Mouse (Mus musculus): ENCODE measurements around the gene Tsnaxip1.
A peak's percentile ranks its signal among the peaks of the same experiment; 100 is the strongest.
"Not testable (repeated sequence)": the region's sequence is repeated elsewhere in the genome, so short reads cannot be mapped to it uniquely, and the experiment has no call there.

DNA sequence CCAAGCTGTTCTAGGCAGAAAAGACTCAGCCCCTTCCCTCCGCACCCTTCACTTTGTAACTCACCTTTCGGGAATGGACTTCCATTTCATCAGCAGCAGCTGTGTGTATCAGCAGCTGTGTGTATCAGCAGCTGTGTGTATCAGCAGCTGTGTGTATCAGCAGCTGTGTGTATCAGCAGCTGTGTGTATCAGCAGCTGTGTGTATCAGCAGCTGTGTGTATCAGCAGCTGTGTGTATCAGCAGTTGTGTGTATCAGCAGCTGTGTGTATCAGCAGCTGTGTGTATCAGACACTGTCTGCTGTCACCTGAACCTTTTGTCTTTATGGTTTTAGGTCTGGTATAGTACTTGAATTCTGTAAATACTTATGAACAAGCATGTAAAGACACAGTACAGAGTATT lies 6.2 kb downstream of the Tsnaxip1 start:
- peak; percentile 19 to 85 (median 83) for TF ChIP-seq MYOG (IDR thresholded peaks at IDR 0.05; ENCODE audit: control insufficient read depth in 1 of 3, insufficient read depth in 1 of 3, insufficient read length in 2 of 3, low read depth in 2 of 3)
- not testable (repeated sequence) for TF ChIP-seq POLR2A (IDR thresholded peaks at IDR 0.05; ENCODE audit: insufficient read length, low read depth)

All from myocyte (in vitro differentiated cells).